Comparison of ENCODE assay signal across 23 mouse cellular contexts in the genomic region with DNA sequence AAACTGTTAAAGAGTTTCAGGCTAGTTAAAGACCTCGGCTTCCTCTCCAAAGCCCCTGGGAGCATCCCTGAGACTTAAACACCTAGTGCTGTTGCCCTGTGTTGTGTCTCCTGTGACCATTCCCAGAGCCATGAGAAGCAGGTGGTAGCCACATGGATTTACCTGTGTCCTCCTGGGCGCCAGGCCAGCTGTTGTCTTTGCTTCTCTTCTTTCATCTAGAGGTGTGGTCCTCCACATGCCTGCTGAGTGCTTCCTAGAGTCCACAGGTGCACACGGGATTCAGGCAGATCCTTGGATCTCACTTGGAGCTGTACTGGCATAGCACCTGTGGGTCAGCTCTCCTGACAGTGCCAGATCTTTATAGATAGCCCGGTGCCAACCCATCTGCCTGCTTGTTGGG.
"Had no signal": no experiment of that assay in that cellular context is flagged by ENCODE, and none has a peak within 500 bp of the region (broad histone marks: within the 10 kb centered on the region; RNA-seq: fewer than 3 reads in every experiment).

No protein-coding gene starts in this region.

- ATAC-seq: intestine, embryonic 16.5 days; midbrain, embryonic 15.5 days had no signal

- H3K9ac ChIP-seq: limb, embryonic 12.5 days; limb, embryonic 15.5 days; liver, embryonic 14.5 days; lung, embryonic 15.5 days; midbrain, embryonic 12.5 days; midbrain, embryonic 15.5 days; neural tube, embryonic 12.5 days; neural tube, embryonic 15.5 days; stomach, embryonic 15.5 days had no signal

- H3K27me3 ChIP-seq: limb, embryonic 12.5 days; limb, embryonic 15.5 days; midbrain, embryonic 12.5 days; midbrain, embryonic 15.5 days; neural tube, embryonic 12.5 days; neural tube, embryonic 15.5 days; stomach, embryonic 15.5 days had no signal

- H3K27ac ChIP-seq: limb, embryonic 12.5 days; limb, embryonic 15.5 days; liver, embryonic 14.5 days; lung, embryonic 15.5 days; midbrain, embryonic 12.5 days; midbrain, embryonic 15.5 days; neural tube, embryonic 12.5 days; neural tube, embryonic 15.5 days; stomach, embryonic 15.5 days had no signal

- H3K36me3 ChIP-seq: limb, embryonic 12.5 days; limb, embryonic 15.5 days; lung, embryonic 15.5 days; midbrain, embryonic 12.5 days; midbrain, embryonic 15.5 days; neural tube, embryonic 12.5 days; neural tube, embryonic 15.5 days; stomach, embryonic 15.5 days had no signal

- H3K4me2 ChIP-seq: limb, embryonic 12.5 days; limb, embryonic 15.5 days; lung, embryonic 15.5 days; midbrain, embryonic 12.5 days; midbrain, embryonic 15.5 days; neural tube, embryonic 12.5 days; neural tube, embryonic 15.5 days; stomach, embryonic 15.5 days had no signal

- H3K4me3 ChIP-seq: limb, embryonic 12.5 days; limb, embryonic 15.5 days; lung, embryonic 15.5 days; midbrain, embryonic 12.5 days; midbrain, embryonic 15.5 days; neural tube, embryonic 12.5 days; neural tube, embryonic 15.5 days; stomach, embryonic 15.5 days had no signal

- DNase-seq: kidney, adult 2 months; kidney, postnatal 10 days; kidney, postnatal 36 days; left cerebral cortex, postnatal 4 days; lung, adult 18-20 months; lung, postnatal 10 days; lung, postnatal 36 days; right cerebral cortex, adult 18-20 months; right cerebral cortex, postnatal 14 days; right cerebral cortex, postnatal 4 days; spleen, adult 18-20 months; thymus, adult 18-20 months; thymus, postnatal 36 days had no signal

- H3K9me3 ChIP-seq: limb, embryonic 12.5 days; limb, embryonic 15.5 days; lung, embryonic 15.5 days; midbrain, embryonic 12.5 days; midbrain, embryonic 15.5 days; neural tube, embryonic 12.5 days; neural tube, embryonic 15.5 days; stomach, embryonic 15.5 days had no signal
